Mouse (Mus musculus): ENCODE data around the gene Cab39. TPM values are rescaled to one million over a fixed set of nuclear protein-coding genes. Genes with fewer than 3 reads are reported as not detected.

The Cab39 gene
- polyA plus RNA-seq, 1 experiment from 2014 or later, result 48.7 TPM

DNA sequence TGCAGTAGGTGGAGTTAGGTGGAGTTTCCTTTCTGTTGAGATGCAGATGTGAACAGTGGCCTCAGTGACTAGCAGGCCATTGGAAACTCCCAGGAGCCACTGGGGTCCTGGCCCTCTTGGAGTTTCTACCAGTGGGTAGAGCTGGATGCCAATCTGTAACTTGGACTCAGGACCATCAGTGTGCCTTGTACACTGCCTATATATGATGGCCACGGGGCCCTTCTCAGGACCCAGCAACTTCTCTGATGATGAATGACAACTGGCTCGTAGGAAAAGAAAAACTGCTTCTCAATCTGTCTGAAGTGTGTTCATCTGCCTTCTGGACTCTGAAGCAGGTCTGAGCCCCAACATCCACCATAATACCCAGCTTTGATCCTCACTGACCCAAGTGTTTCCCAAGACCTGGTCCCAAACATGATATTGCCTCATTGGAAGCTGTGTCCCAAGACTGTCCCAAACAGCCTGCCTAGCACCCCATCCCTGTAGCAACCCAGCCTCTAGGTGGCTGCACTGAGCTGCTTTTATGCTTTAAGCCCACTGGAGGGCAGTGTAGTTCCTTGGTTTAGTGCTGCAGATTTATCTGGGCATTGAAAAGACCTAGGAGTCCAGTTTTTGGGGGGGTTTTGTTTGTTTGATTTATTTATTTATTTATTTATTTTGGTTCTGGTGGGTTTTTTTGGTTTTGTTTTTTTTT lies 59.9 kb downstream of the Cab39 start:
- Histone ChIP-seq H3K36me3 (peaks cover 25% of the 10 kb centered on the region), H3K9ac (no peak overlapping the region), H3K27ac (no peak overlapping the region), H3K4me3 (no peak overlapping the region), H3K27me3 (no peaks in the 10 kb centered on the region), H3K9me3 (no peaks in the 10 kb centered on the region), H3K4me2 (replicated peaks) (no peak overlapping the region), H3K4me1 (peaks cover 7% of the 10 kb centered on the region; the same call in 1 of the 2 replicates)
- no peak for ATAC-seq (ENCODE audit: insufficient number of reproducible peaks, insufficient read depth, low FRiP score, low TSS enrichment)
- WGBS, result 75% methylated on average over 2 of the region's 2 CpGs

GRCm38 (mm10) chr1:85853865-85854264 lies 60.6 kb downstream of the Cab39 start:
- H3K4me3 ChIP-seq, result no peak overlapping the region
- H3K27me3 ChIP-seq, result no peaks in the 10 kb centered on the region
- no peaks in the 10 kb centered on the region for H3K9me3 ChIP-seq
- H3K9ac ChIP-seq, result no peak overlapping the region
- 78% methylated on average over 2 of the region's 2 CpGs for WGBS
- H3K4me2 ChIP-seq (replicated peaks), result no peak overlapping the region
- H3K36me3 ChIP-seq, result peaks cover 18% of the 10 kb centered on the region
- H3K4me1 ChIP-seq, result peaks cover 7% of the 10 kb centered on the region; the same call in 1 of the 2 replicates
- ATAC-seq (ENCODE audit: insufficient number of reproducible peaks, insufficient read depth, low FRiP score, low TSS enrichment), result no peak
- no peak overlapping the region for H3K27ac ChIP-seq

DNA sequence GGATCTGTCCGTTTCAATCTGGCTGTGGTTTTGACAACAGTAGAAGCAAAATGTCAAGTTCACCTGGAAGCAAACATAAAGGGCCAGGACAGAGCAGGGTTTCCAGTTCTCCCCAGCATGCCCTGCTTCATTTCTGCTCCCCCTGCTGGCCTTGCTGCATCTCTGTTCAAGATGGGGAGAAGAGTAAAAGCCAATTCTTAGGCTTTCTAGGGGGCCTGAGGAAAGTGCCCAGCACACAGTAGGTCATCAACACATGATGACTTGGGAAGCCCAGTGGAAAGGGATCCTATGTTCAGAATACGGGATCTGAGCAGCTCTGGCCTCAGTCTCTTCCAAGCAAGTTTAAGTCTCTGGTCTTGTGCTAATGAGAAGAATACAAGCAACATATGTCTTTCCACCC lies 61.2 kb downstream of the Cab39 start:
- H3K9ac ChIP-seq, result no peak overlapping the region
- H3K27me3 ChIP-seq, result no peaks in the 10 kb centered on the region
- no peak overlapping the region for H3K27ac ChIP-seq
- no peak overlapping the region for H3K4me3 ChIP-seq
- 63% methylated on average over 2 of the region's 2 CpGs for WGBS
- peaks cover 7% of the 10 kb centered on the region; the same call in 1 of the 2 replicates for H3K4me1 ChIP-seq
- peaks cover 12% of the 10 kb centered on the region for H3K36me3 ChIP-seq
- ATAC-seq (ENCODE audit: insufficient number of reproducible peaks, insufficient read depth, low FRiP score, low TSS enrichment), result no peak
- no peak overlapping the region for H3K4me2 ChIP-seq (replicated peaks)
- no peaks in the 10 kb centered on the region for H3K9me3 ChIP-seq

GRCm38 (mm10) chr1:85856266-85856665 lies 63.0 kb downstream of the Cab39 start:
- peaks cover 7% of the 10 kb centered on the region; the same call in 1 of the 2 replicates for H3K4me1 ChIP-seq
- no peaks in the 10 kb centered on the region for H3K27me3 ChIP-seq
- ATAC-seq (ENCODE audit: insufficient number of reproducible peaks, insufficient read depth, low FRiP score, low TSS enrichment), result no peak
- no peak overlapping the region for H3K4me2 ChIP-seq (replicated peaks)
- 84% methylated on average over 3 of the region's 3 CpGs for WGBS
- no peak overlapping the region for H3K27ac ChIP-seq
- H3K9ac ChIP-seq, result no peak overlapping the region
- H3K36me3 ChIP-seq, result peaks cover 8% of the 10 kb centered on the region; the same call in 1 of the 2 replicates
- no peak overlapping the region for H3K4me3 ChIP-seq
- 0 out of 2 replicates have a peak, but pooled peaks cover under 1% of the 10 kb centered on the region for H3K9me3 ChIP-seq

DNA sequence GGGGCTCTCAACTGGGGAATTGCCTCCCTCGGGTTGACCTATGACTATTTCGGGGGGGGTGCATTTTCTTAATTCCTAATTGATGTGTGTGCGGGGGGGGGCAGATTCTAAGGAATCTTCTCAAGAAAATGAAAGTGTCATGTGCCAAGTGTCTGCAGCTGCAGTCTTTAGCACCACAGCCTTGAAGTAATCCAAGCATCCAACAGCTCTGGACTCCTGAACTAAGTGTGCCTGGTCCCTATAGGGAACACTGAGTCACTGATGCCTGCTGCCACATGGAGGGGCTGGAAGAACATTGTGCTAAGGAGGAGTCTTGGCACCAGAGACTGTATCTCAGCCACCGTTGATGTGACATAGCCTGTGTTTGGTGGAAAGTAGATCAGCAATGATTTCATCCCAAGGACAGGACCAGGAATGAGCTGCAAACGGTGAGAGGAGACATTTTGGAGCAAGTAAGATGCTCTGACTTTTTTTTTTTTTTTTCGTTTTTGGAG lies 64.1 kb downstream of the Cab39 start:
- H3K4me1 ChIP-seq, result peaks cover 7% of the 10 kb centered on the region; the same call in 1 of the 2 replicates
- H3K4me2 ChIP-seq (replicated peaks), result no peak overlapping the region
- 76% methylated on average over 6 of the region's 6 CpGs for WGBS
- no peak overlapping the region for H3K4me3 ChIP-seq
- peaks cover 7% of the 10 kb centered on the region; the same call in 1 of the 2 replicates for H3K9me3 ChIP-seq
- H3K27me3 ChIP-seq, result no peaks in the 10 kb centered on the region
- H3K9ac ChIP-seq, result no peak overlapping the region
- ATAC-seq (ENCODE audit: insufficient number of reproducible peaks, insufficient read depth, low FRiP score, low TSS enrichment), result no peak
- 0 out of 2 replicates have a peak, but pooled peaks cover 2% of the 10 kb centered on the region for H3K36me3 ChIP-seq
- H3K27ac ChIP-seq, result no peak overlapping the region

GRCm38 (mm10) chr1:85864383-85864782 lies 71.1 kb downstream of the Cab39 start:
- Histone ChIP-seq H3K27me3 (no peaks in the 10 kb centered on the region), H3K9ac (no peak overlapping the region), H3K4me2 (replicated peaks) (no peak overlapping the region), H3K36me3 (no peaks in the 10 kb centered on the region), H3K4me1 (no peaks in the 10 kb centered on the region), H3K27ac (no peak overlapping the region), H3K9me3 (peaks cover 8% of the 10 kb centered on the region; the same call in 1 of the 2 replicates), H3K4me3 (no peak overlapping the region)
- no peak for ATAC-seq (ENCODE audit: insufficient number of reproducible peaks, insufficient read depth, low FRiP score, low TSS enrichment)
- 74% methylated on average over 10 of the region's 10 CpGs for WGBS

- no peak overlapping the region for H3K27ac ChIP-seq
- H3K4me1 ChIP-seq, result no peaks in the 10 kb centered on the region
- 88% methylated on average over 7 of the region's 7 CpGs for WGBS
- no peaks in the 10 kb centered on the region for H3K9me3 ChIP-seq
- no peaks in the 10 kb centered on the region for H3K36me3 ChIP-seq
- H3K9ac ChIP-seq, result no peak overlapping the region
- H3K27me3 ChIP-seq, result no peaks in the 10 kb centered on the region
- no peak overlapping the region for H3K4me3 ChIP-seq
- ATAC-seq (ENCODE audit: insufficient number of reproducible peaks, insufficient read depth, low FRiP score, low TSS enrichment), result no peak
- H3K4me2 ChIP-seq (replicated peaks), result no peak overlapping the region
Measured at GRCm38 (mm10) chr1:85870001-85870400, 76.8 kb downstream of the Cab39 start.

- no peak overlapping the region for H3K4me3 ChIP-seq
- no peak overlapping the region for H3K9ac ChIP-seq
- H3K4me1 ChIP-seq, result no peaks in the 10 kb centered on the region
- no peak overlapping the region for H3K27ac ChIP-seq
- no peaks in the 10 kb centered on the region for H3K36me3 ChIP-seq
- WGBS, result 67% methylated on average over 2 of the region's 2 CpGs
- H3K27me3 ChIP-seq, result no peaks in the 10 kb centered on the region
- no peaks in the 10 kb centered on the region for H3K9me3 ChIP-seq
- ATAC-seq (ENCODE audit: insufficient number of reproducible peaks, insufficient read depth, low FRiP score, low TSS enrichment), result no peak
- H3K4me2 ChIP-seq (replicated peaks), result no peak overlapping the region
Measured at GRCm38 (mm10) chr1:85870546-85870945, 77.3 kb downstream of the Cab39 start.

GRCm38 (mm10) chr1:85882003-85882402 lies 88.8 kb downstream of the Cab39 start:
- Histone ChIP-seq H3K9me3 (peaks cover 14% of the 10 kb centered on the region), H3K4me2 (replicated peaks) (no peak overlapping the region), H3K4me3 (no peak overlapping the region), H3K27me3 (no peaks in the 10 kb centered on the region), H3K27ac (no peak overlapping the region), H3K9ac (no peak overlapping the region), H3K36me3 (no peaks in the 10 kb centered on the region), H3K4me1 (no peaks in the 10 kb centered on the region)
- 91% methylated on average over 12 of the region's 12 CpGs for WGBS
- ATAC-seq (ENCODE audit: insufficient number of reproducible peaks, insufficient read depth, low FRiP score, low TSS enrichment), result no peak

GRCm38 (mm10) chr1:85887221-85887620 lies 94.0 kb downstream of the Cab39 start:
- Histone ChIP-seq H3K4me2 (replicated peaks) (no peak overlapping the region), H3K9me3 (peaks cover 6% of the 10 kb centered on the region; the same call in 1 of the 2 replicates), H3K27ac (no peak overlapping the region), H3K36me3 (no peaks in the 10 kb centered on the region), H3K9ac (no peak overlapping the region), H3K4me3 (no peak overlapping the region), H3K27me3 (no peaks in the 10 kb centered on the region), H3K4me1 (no peaks in the 10 kb centered on the region)
- no peak for ATAC-seq (ENCODE audit: insufficient number of reproducible peaks, insufficient read depth, low FRiP score, low TSS enrichment)
- 84% methylated on average over 7 of the region's 7 CpGs for WGBS

DNA sequence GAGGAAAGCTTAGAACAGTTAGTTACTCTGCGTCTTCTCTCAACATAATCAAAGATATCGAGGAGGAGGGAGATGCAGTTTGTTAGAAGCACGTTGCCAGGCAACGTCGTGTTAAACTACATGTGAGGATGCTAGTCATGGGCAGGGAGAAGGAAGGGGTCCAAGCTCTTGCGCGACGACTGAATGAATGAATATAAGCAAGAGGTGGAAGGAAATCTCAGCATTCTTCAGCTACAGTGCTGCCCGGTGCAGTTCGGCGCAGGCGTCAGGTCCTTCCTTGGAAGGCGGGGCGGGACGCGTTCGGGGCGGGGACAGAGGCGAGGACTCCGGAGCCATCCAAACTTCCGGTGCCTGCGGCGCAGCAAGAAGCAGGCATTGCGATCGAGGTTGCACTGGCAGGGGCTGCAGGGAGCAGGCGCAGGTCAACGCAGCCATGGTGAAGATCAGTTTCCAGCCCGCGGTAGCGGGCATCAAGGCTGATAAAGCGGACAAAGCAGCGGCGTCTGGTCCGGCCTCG lies 101.0 kb downstream of the Cab39 start, which contains the start of gene Itm2c:
TSS of gene Itm2c (plus strand) at position 51 of the 517 bp plus-strand sequence.
- peak within 1 kb of the TSS; percentile 78 for H3K4me3 ChIP-seq
- under 1% methylated on average over 35 of the region's 35 CpGs for WGBS

More for the DNA sequence above, 101.0 kb downstream of the Cab39 start, which contains the start of gene Itm2c:
- Histone ChIP-seq H3K4me1 (peaks cover 37% of the 10 kb centered on the region), H3K9ac (peak within 1 kb of the TSS; percentile 84), H3K4me2 (replicated peaks) (peak within 1 kb of the TSS; percentile 82), H3K27me3 (no peaks in the 10 kb centered on the region), H3K36me3 (no peaks in the 10 kb centered on the region), H3K27ac (peak within 1 kb of the TSS; percentile 96), H3K9me3 (no peaks in the 10 kb centered on the region)
- peak; percentile 79 for ATAC-seq (ENCODE audit: insufficient number of reproducible peaks, insufficient read depth, low FRiP score, low TSS enrichment)
